Mouse (Mus musculus) MEL (cell line): ENCODE data around the gene Rhoh. TPM values are rescaled to one million over a fixed set of nuclear protein-coding genes. Genes with fewer than 3 reads are reported as not detected.

Source experiments
- DNase-seq: peaks from one replicate; pipeline ENCODE4 v3.0.0; 2011; ENCODE audit warnings: low read depth, low spot score
- H3K27ac ChIP-seq: 2 replicates; pipeline ENCODE4 v1.5.1; 2012; ENCODE audit warnings: low read depth, mild to moderate bottlenecking, control low read depth, low read length, moderate library complexity; ENCODE audit not compliant: control insufficient read depth
- H3K27me3 ChIP-seq, 2 experiments: fragments of 150-350 bp in 1 of 2; sonication (generic) in 1 of 2; 2 replicates each; pipeline ENCODE4 v1.6.1; 2012; ENCODE audit warnings: low read length in 2 of 2, mild to moderate bottlenecking in 2 of 2, improper control_type of control experiment in 1 of 2, moderate library complexity in 1 of 2; ENCODE audit not compliant: insufficient read depth in 2 of 2, control insufficient read depth in 1 of 2
- H3K36me3 ChIP-seq, 2 experiments: 2 replicates each; pipeline ENCODE4 v1.6.1; 2012 to 2014; ENCODE audit warnings: low read length in 2 of 2, improper control_type of control experiment in 1 of 2, inconsistent platforms in 1 of 2, mild to moderate bottlenecking in 1 of 2; ENCODE audit not compliant: insufficient read depth in 2 of 2, control insufficient read depth in 1 of 2
- H3K4me1 ChIP-seq, 2 experiments: fragments of 150-350 bp in 1 of 2; sonication (generic) in 1 of 2; 2 replicates each; pipeline ENCODE4 v1.6.1; 2012; ENCODE audit warnings: low read length in 2 of 2, improper control_type of control experiment in 1 of 2, mild to moderate bottlenecking in 1 of 2; ENCODE audit not compliant: insufficient read depth in 2 of 2, control insufficient read depth in 1 of 2
- H3K4me3 ChIP-seq, 2 experiments: fragments of 150-350 bp in 1 of 2; sonication (generic) in 1 of 2; 2 replicates each; pipeline ENCODE4 v1.5.1; 2012; ENCODE audit warnings: low read depth in 2 of 2, low read length in 2 of 2, mild to moderate bottlenecking in 2 of 2, moderate library complexity in 2 of 2, control low read depth in 1 of 2, improper control_type of control experiment in 1 of 2; ENCODE audit not compliant: control insufficient read depth in 1 of 2, insufficient read depth in 1 of 2
- H3K79me2 ChIP-seq: 2 replicates; pipeline ENCODE4 v1.6.1; 2012; ENCODE audit warnings: mild to moderate bottlenecking, low read length, moderate library complexity; ENCODE audit not compliant: control insufficient read depth, poor library complexity, insufficient read depth
- H3K9ac ChIP-seq: 2 replicates; pipeline ENCODE4 v1.6.1; 2012; ENCODE audit warnings: low read depth, mild to moderate bottlenecking, control low read depth, low read length, moderate library complexity; ENCODE audit not compliant: control insufficient read depth, poor library complexity, severe bottlenecking
- H3K9me3 ChIP-seq: fragments of 150-350 bp; sonication (generic); replicated peaks from 2 replicates; pipeline ENCODE4 v1.6.1; 2012; ENCODE audit warnings: mild to moderate bottlenecking, low read length, improper control_type of control experiment, moderate library complexity; ENCODE audit not compliant: insufficient read depth
- BHLHE40 ChIP-seq: IDR thresholded peaks from 2 replicates; pipeline ENCODE4 v1.6.1; 2012; ENCODE audit warnings: low read depth, mild to moderate bottlenecking, inconsistent platforms, low read length, improper control_type of control experiment, borderline replicate concordance
- CHD2 ChIP-seq: IDR thresholded peaks from 2 replicates; pipeline ENCODE4 v1.6.1; 2011; ENCODE audit warnings: low read length, improper control_type of control experiment
- E2F4 ChIP-seq: IDR thresholded peaks from 2 replicates; pipeline ENCODE4 v1.6.1; 2011; ENCODE audit warnings: low read depth, low read length, improper control_type of control experiment, borderline replicate concordance
- ELF1 ChIP-seq: IDR thresholded peaks from 2 replicates; pipeline ENCODE4 v1.6.1; 2014; ENCODE audit warnings: low read depth, mild to moderate bottlenecking, inconsistent platforms, low read length, improper control_type of control experiment, moderate library complexity
- EP300 ChIP-seq, 2 experiments: IDR thresholded peaks; 2 replicates each; pipeline ENCODE4 v1.6.1; 2011; ENCODE audit warnings: improper control_type of control experiment in 2 of 2, low read length in 2 of 2, low read depth in 1 of 2, mild to moderate bottlenecking in 1 of 2
- ETS1 ChIP-seq: IDR thresholded peaks from 2 replicates; pipeline ENCODE4 v1.6.1; 2012; ENCODE audit warnings: low read depth, mild to moderate bottlenecking, inconsistent platforms, low read length, improper control_type of control experiment, moderate library complexity
- GABPA ChIP-seq: IDR thresholded peaks from 2 replicates; pipeline ENCODE4 v1.6.1; 2012; ENCODE audit warnings: low read depth, mild to moderate bottlenecking, inconsistent platforms, low read length, improper control_type of control experiment, moderate library complexity
- GATA1 ChIP-seq: IDR thresholded peaks from 2 replicates; pipeline ENCODE4 v1.6.1; 2011; ENCODE audit warnings: low read depth, low read length, improper control_type of control experiment
- JUND ChIP-seq: IDR thresholded peaks from 2 replicates; pipeline ENCODE4 v1.6.1; 2011; ENCODE audit warnings: low read depth, mild to moderate bottlenecking, improper control_type of control experiment, low read length
- KAT2A ChIP-seq: conservative IDR thresholded peaks from 2 replicates; pipeline ENCODE4 v1.6.1; 2012; ENCODE audit warnings: low read depth, low read length, improper control_type of control experiment, inconsistent platforms
- MAX ChIP-seq: IDR thresholded peaks from 2 replicates; pipeline ENCODE4 v1.6.1; 2011; ENCODE audit warnings: low read length, improper control_type of control experiment
- MEF2A ChIP-seq: IDR thresholded peaks from 2 replicates; pipeline ENCODE4 v1.6.1; 2014; ENCODE audit warnings: low read depth, mild to moderate bottlenecking, inconsistent platforms, low read length, improper control_type of control experiment; ENCODE audit not compliant: poor library complexity, insufficient replicate concordance, severe bottlenecking; ENCODE audit errors: extremely low read depth
- POLR2A ChIP-seq, 2 experiments: IDR thresholded peaks; 2 replicates each; pipeline ENCODE4 v1.6.1; 2011 to 2012; ENCODE audit warnings: low read length in 2 of 2, mild to moderate bottlenecking in 2 of 2, control low read depth in 1 of 2, improper control_type of control experiment in 1 of 2, low read depth in 1 of 2, moderate library complexity in 1 of 2; ENCODE audit not compliant: control insufficient read depth in 1 of 2, insufficient read depth in 1 of 2, poor library complexity in 1 of 2
- POLR2AphosphoS2 ChIP-seq: IDR thresholded peaks from 2 replicates; pipeline ENCODE4 v1.6.1; 2011; ENCODE audit warnings: low read length, improper control_type of control experiment
- RCOR1 ChIP-seq: IDR thresholded peaks from 2 replicates; pipeline ENCODE4 v1.6.1; 2012; ENCODE audit warnings: low read depth, mild to moderate bottlenecking, inconsistent platforms, low read length, improper control_type of control experiment
- SIN3A ChIP-seq: IDR thresholded peaks from 2 replicates; pipeline ENCODE4 v1.6.1; 2012; ENCODE audit warnings: low read length, improper control_type of control experiment, inconsistent platforms
- TAL1 ChIP-seq: IDR thresholded peaks from 2 replicates; pipeline ENCODE4 v1.6.1; 2012; ENCODE audit warnings: mild to moderate bottlenecking, inconsistent platforms, low read length, moderate library complexity, mixed read lengths
- TBP ChIP-seq: IDR thresholded peaks from 2 replicates; pipeline ENCODE4 v1.8.0; 2011; ENCODE audit warnings: low read depth, low read length, improper control_type of control experiment
- USF1 ChIP-seq: IDR thresholded peaks from 2 replicates; pipeline ENCODE4 v1.6.1; 2014; ENCODE audit warnings: low read depth, mild to moderate bottlenecking, inconsistent platforms, low read length, improper control_type of control experiment, moderate library complexity
- USF2 ChIP-seq, 2 experiments: IDR thresholded peaks; 2 replicates each; pipeline ENCODE4 v1.6.1; 2011 to 2012; ENCODE audit warnings: improper control_type of control experiment in 2 of 2, low read length in 2 of 2, borderline replicate concordance in 1 of 2, inconsistent platforms in 1 of 2, low read depth in 1 of 2, mild to moderate bottlenecking in 1 of 2; ENCODE audit not compliant: insufficient read depth in 1 of 2
- ZMIZ1 ChIP-seq: IDR thresholded peaks from 2 replicates; pipeline ENCODE4 v1.6.1; 2012; ENCODE audit warnings: low read depth, mild to moderate bottlenecking, inconsistent platforms, low read length, improper control_type of control experiment, moderate library complexity
- ZNF384 ChIP-seq: IDR thresholded peaks from 2 replicates; pipeline ENCODE4 v1.6.1; 2012; ENCODE audit warnings: low read depth, mild to moderate bottlenecking, inconsistent platforms, low read length, improper control_type of control experiment
- polyA plus RNA-seq, 2 experiments: library from polyadenylated mRNA; stranded (reverse) in 1 of 2; unstranded in 1 of 2; fragments of >175 nt in 1 of 2; fragments of >200 nt in 1 of 2; gene quantifications; 2 replicates each; pipeline versions ENCODE4 v1.2.1 to v1.2.4; 2012; ENCODE audit warnings: low replicate concordance in 2 of 2, low read depth in 1 of 2; ENCODE audit not compliant: insufficient read length in 2 of 2, insufficient read depth in 1 of 2, missing spikeins in 1 of 2
- total RNA-seq: library from RNA; depleted of rRNA; stranded (reverse); fragments of 300-350 nt; gene quantifications from 2 replicates; pipeline ENCODE4 v1.2.3, GENCODE M21; 2012

Gene Rhoh
- total and polyA plus RNA-seq, 3 experiments: 0.15 to 0.31 TPM; not detected in 1

GRCm38 (mm10) chr5:65914342-65914741, 53.3 kb downstream of the Rhoh start:
- no peak for TF ChIP-seq MEF2A
- TF ChIP-seq EP300 (IDR thresholded peaks at IDR 0.05; ENCODE audit: low read depth in 1 of 2, low read length in 2 of 2): no peak
- no peak for TF ChIP-seq POLR2A (IDR thresholded peaks at IDR 0.05; ENCODE audit: control insufficient read depth in 1 of 2, insufficient read depth in 1 of 2, low read depth in 1 of 2, low read length in 2 of 2, poor library complexity in 1 of 2)
- no peak for TF ChIP-seq POLR2AphosphoS2
- Histone ChIP-seq H3K9ac (no peak overlapping the region), H3K9me3 (no peaks in the 10 kb centered on the region), H3K79me2 (no peaks in the 10 kb centered on the region), H3K27me3 (no peaks in the 10 kb centered on the region), H3K4me1 (peaks cover 0 to 9% of the 10 kb centered on the region in 2 experiments; a peak in 2 of 4 replicates), H3K27ac (no peak overlapping the region), H3K4me3 (no peak overlapping the region), H3K36me3 (peaks cover 0 to 7% of the 10 kb centered on the region in 2 experiments; a peak in 2 of 4 replicates)
- DNase-seq: no peak

- H3K27ac ChIP-seq: no peak overlapping the region
- TF ChIP-seq CHD2 (no peak), TAL1 (no peak), SIN3A (no peak), ZMIZ1 (no peak), EP300 (IDR thresholded peaks at IDR 0.05; ENCODE audit: low read depth in 1 of 2, low read length in 2 of 2) (no peak), E2F4 (no peak), MAX (no peak), USF2 (IDR thresholded peaks at IDR 0.05; ENCODE audit: borderline replicate concordance in 1 of 2, insufficient read depth in 1 of 2, low read depth in 1 of 2, low read length in 2 of 2) (no peak), USF1 (no peak), ZNF384 (no peak), GABPA (no peak), JUND (no peak), GATA1 (no peak), ETS1 (no peak), ELF1 (no peak), TBP (no peak), BHLHE40 (no peak), RCOR1 (no peak), MEF2A (no peak), KAT2A (no peak)
- TF ChIP-seq, all 39 proteins: peak for 0
- Histone ChIP-seq H3K4me3 (no peak overlapping the region), H3K4me1 (peaks cover 0 to 19% of the 10 kb centered on the region in 2 experiments), H3K27me3 (no peaks in the 10 kb centered on the region), H3K79me2 (no peaks in the 10 kb centered on the region), H3K36me3 (peaks cover 0 to 12% of the 10 kb centered on the region in 2 experiments; a peak in 2 of 4 replicates), H3K9ac (no peak overlapping the region), H3K9me3 (no peaks in the 10 kb centered on the region)
- DNase-seq: no peak
Measured at GRCm38 (mm10) chr5:65916930-65917329, 55.9 kb downstream of the Rhoh start.
